Mouse (Mus musculus): ENCODE measurements around the gene Ttll11. TPM values are rescaled to one million over a fixed set of nuclear protein-coding genes. Genes with fewer than 3 reads are reported as not detected.
A peak's percentile ranks its signal among the peaks of the same experiment; 100 is the strongest.

Ttll11 gene
- total RNA-seq, 2 experiments from 2014 or later = 25.7 to 26.5 TPM

DNA sequence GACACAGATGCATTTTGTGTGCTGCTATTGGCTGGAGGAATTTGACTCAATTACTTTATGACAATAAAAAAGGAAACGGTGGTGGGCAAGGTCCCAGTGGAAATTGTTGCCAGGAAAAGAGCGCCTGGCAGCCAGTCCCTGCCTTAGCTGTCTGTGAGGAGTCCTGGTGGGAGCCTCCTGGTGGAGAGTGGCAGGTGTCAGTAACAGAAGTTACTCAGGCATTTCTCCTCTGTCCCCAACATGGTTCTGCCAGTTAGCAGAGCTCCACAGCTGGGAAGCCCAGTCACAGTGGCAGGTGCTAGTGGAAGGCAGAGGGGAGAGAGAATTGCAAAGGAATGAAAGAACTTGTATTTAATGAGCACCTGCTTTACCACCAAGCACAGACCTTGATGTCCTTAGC, 110.5 kb downstream of the Ttll11 start:
- intact Hi-C loops (cut with DNase I) = no loop called here
- DNase-seq (ENCODE audit: low spot score in 2 of 2) = no peak

- no peak for DNase-seq (ENCODE audit: low spot score in 2 of 2)
- intact Hi-C loops (cut with DNase I) = no loop called here
These were observed 116.4 kb downstream of the Ttll11 start for GRCm38 (mm10) chr2:35863284-35863683.

GRCm38 (mm10) chr2:35861185-35861584, 118.5 kb downstream of the Ttll11 start:
- no peak for DNase-seq (ENCODE audit: low spot score in 2 of 2)
- intact Hi-C loops (cut with DNase I) = no loop called here

GRCm38 (mm10) chr2:35860394-35860744, 119.3 kb downstream of the Ttll11 start:
- intact Hi-C loops (cut with DNase I) = no loop called here
- no peak for DNase-seq (ENCODE audit: low spot score in 2 of 2)

GRCm38 (mm10) chr2:35859708-35860393, 119.9 kb downstream of the Ttll11 start:
- no peak for DNase-seq (ENCODE audit: low spot score in 2 of 2)
- intact Hi-C loops (cut with DNase I) = no loop called here

GRCm38 (mm10) chr2:35858281-35858680, 121.4 kb downstream of the Ttll11 start:
- intact Hi-C loops (cut with DNase I) = no loop called here

DNA sequence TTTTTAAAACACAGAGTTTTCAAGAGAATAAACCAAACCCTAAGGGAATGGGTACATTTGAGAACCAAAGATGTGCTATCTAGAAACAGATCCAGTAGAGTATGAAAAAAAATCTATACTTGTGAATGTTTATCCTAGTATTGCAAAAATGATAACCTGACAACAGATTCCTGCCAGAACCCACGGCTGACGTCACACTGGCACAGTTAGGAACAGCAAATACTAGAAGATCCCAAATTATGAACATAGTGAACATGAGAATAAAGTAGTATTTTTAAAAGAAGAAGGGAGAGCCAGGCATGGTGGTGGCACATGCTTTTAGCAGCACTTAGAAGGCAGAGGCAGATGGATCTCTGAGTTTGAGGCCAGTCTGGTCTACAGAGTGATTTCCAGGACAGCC, 122.8 kb downstream of the Ttll11 start:
- no peak for DNase-seq (ENCODE audit: low spot score in 2 of 2)
- intact Hi-C loops (cut with DNase I) = no loop called here

More at GRCm38 (mm10) chr2:35858281-35858680, 121.4 kb downstream of the Ttll11 start:
- no peak for DNase-seq (ENCODE audit: low spot score in 2 of 2)

GRCm38 (mm10) chr2:35854877-35855276, 124.8 kb downstream of the Ttll11 start:
- intact Hi-C loops (cut with DNase I) = no loop called here
- DNase-seq (ENCODE audit: low spot score in 2 of 2) = no peak

GRCm38 (mm10) chr2:35852971-35853370, 126.7 kb downstream of the Ttll11 start:
- no peak for DNase-seq (ENCODE audit: low spot score in 2 of 2)
- intact Hi-C loops (cut with DNase I) = no loop called here

DNA sequence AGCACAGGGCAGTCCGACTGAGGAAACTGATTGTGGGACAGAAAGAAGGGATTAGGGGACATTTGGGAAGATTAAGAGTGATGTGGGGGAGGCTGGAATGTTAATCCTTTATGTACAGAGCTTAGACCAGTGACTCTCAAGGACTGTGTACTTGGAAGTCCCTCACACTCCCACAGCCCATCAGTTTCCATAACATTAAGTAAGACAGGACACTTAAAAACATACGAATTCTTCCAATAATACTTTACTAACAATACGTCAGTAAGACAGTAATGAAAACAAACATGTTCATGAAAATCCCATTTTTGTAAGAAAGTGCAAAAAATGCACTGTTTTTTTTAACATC, 127.6 kb downstream of the Ttll11 start:
- intact Hi-C loops (cut with DNase I) = no loop called here
- no peak for DNase-seq (ENCODE audit: low spot score in 2 of 2)

GRCm38 (mm10) chr2:35851420-35852163, 128.1 kb downstream of the Ttll11 start:
- no peak for DNase-seq (ENCODE audit: low spot score in 2 of 2)
- intact Hi-C loops (cut with DNase I) = no loop called here

- DNase-seq (ENCODE audit: low spot score in 2 of 2) = no peak
- intact Hi-C loops (cut with DNase I) = loop anchor here (10.0 kb wide), 1 partner anchor 75 kb away; no protein-coding TSS in a partner anchor
These were observed 130.0 kb downstream of the Ttll11 start for GRCm38 (mm10) chr2:35849632-35850230.

DNA sequence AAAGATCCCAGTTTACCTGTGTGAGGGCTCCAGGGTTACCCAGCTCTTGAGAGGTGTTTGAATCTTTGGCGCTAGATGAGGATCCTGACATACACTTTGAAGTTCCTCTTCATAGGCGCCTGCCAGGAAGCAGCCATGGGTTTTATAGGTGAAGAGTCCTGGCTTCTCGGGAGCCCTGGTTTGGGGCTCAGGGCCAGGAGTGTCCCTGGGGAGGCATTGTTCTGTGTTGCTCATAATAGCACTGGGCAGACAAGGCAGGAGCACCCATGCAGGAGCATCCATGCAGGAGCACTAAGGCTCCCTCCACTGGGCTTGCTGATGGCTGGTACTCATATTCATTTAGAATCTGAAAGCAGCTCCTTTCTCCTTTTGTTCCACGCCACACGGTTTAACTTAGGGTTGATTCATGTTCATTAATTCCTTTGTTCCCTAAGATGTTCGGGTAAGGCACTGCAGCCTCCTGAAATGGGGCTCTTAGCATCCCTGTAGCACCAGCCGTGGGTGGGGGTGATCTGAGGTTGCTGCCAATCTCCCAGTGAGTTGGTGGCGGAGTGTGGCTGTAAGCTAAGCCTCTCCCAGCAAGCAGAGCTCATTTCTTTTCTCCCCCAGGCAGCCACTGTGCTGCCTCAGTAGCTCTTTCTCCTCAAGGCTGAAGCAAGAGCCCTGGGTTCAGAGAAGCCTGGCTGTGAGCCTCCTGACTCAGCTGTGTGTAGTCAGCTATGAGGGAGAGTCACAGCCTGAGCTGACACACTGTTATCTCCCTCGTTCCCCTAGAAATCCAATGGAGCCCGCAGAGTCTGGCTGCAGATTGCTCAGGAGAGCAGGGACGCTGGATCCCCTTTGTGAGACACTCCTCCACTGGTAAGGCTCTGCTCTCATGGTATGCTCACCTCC, 133.9 kb downstream of the Ttll11 start:
- intact Hi-C loops (cut with DNase I) = loop anchor here (10.0 kb wide), 1 partner anchor 71 kb away; no protein-coding TSS in a partner anchor
- DNase-seq (ENCODE audit: low spot score in 2 of 2) = peak; percentile 76 to 82

DNA sequence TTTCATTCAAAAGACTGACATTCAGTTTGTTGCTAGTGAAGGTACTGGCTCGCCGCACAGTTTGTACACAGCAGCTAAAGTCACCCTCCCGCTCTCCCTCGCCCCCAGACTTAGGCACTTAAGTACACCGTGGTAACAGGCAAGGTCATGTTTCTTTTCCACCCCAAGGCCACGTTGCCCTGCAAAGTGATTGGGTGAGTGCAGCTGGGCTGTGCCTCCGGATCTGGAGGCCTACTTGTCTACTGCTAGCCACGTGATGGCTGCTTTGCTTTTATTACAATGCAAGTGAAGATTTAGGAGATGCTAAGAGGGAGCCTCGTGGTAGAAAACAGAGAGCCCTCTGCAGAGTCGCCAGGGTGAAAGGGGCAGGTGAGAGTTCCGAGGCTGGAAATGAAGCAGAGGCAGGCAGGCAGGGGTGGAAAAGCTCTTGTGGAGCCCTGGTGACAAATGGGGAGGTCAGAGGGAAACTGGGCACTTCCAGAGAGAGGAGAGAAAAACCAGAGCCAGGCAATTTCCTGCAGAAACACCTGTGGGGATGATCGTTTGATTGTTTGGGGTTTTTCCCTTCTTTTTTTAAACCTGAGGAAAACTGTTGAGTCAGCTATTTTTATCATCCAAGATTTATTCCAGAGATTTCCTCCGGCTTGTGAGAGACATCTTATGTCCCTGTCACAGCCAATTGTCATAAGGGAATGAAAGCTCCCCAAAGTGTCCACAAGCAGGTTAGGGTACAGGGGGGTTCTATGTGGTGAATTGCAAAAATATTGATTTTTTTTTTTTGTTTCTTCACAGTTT, 135.6 kb downstream of the Ttll11 start:
- intact Hi-C loops (cut with DNase I) = loop anchor here (10.0 kb wide), 1 partner anchor 69 kb away; no protein-coding TSS in a partner anchor
- no peak for DNase-seq (ENCODE audit: low spot score in 2 of 2)

DNA sequence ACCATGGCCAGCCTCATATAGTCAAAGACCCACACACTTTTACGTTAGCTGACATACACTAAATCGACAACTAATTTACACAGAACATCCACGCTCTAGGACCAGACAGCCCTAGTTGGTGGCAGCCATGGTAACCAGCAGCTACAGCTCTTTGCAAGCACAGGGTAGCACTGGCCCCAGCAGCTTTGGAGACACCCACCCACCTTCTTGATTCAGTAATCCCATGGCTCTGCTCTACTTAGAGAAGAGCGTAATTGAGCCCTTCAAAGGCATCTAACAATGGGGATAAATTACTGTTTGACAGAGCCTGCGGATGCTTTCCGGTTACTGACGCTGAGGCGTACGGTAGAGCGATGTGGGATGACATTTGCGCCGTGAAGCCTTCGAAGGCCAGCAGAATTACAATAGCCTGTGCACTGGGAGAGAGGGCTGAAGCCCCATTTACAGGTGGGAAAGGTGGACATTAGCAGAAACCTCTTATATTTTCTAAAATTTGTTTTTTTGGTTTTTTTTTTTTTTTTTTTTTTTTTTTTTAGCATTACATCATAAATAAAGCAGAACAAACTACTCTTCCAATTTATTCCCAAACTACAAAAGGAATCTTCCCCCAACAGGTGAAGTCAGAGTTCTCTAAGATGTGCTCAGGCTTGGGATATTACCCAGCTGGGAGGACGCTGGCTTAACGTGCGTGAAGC, 136.8 kb downstream of the Ttll11 start:
- intact Hi-C loops (cut with DNase I) = loop anchor here (10.0 kb wide), 1 partner anchor 68 kb away; no protein-coding TSS in a partner anchor

DNA sequence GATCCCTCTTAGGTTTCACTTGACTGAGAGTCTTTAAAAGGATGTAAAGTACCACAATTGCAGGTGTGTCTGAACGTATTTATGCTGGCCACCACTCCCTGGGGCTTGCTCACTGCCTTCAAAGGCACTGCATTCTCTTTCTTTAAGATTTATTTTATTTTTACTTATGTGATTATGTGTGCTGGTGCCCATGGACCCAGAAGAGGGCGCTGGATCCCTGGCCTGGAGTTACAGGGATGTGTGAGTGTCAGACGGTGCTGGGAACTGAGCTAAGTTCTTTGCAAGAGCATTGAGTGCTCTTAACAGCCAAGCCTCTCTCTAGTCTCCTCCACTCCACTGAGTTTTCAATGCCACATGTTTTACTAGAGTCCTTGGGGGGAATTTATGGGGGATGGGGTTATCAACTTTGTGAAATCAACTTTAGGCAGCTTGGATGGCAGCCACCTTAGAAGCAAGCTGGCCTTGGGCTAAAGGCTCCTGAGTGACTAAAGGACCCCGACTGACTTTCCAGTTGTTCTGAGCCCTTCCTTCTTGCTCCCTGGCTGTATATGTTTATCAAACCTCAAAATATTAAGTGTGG, 137.8 kb downstream of the Ttll11 start:
- DNase-seq (ENCODE audit: low spot score in 2 of 2) = no peak
- intact Hi-C loops (cut with DNase I) = loop anchor here (10.0 kb wide), 1 partner anchor 67 kb away; no protein-coding TSS in a partner anchor

More for the DNA sequence above, 136.8 kb downstream of the Ttll11 start:
- peak; percentile 50 to 76 for DNase-seq (ENCODE audit: low spot score in 2 of 2)

- peak in 1 of 2 experiments; percentile 26 for DNase-seq (ENCODE audit: low spot score in 2 of 2)
- intact Hi-C loops (cut with DNase I) = loop anchor here (10.0 kb wide), 1 partner anchor 66 kb away; no protein-coding TSS in a partner anchor
These were observed 138.5 kb downstream of the Ttll11 start for GRCm38 (mm10) chr2:35840956-35841816.
